Mouse (Mus musculus): ENCODE results near the gene Zfp648.

Zfp648 gene

GRCm38 (mm10) chr1:154200955-154201722, at the start of gene Zfp648:
Gene Zfp648 (plus strand): TSS chr1:154201187.
- no peak for DNase-seq (ENCODE audit: low read depth, low spot score)

DNA sequence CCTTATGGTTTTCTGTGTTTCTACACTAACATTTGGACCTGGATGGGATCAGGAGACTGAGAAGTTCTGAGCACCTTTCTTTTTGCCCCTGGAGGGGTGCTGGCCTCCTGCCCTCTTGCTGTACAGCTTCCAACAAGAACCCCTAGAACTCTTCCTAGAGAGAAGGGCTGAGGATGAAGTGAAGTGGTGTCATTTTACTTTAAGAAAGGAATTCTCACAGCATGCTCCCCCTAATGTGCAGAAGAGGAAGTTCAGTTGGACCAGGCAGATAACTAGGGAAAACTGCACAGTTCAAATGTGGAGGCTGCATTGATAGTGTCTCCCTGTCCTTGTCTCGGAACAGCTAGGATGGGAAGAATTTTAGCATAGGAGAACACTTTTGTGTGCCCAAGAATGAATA, 48.4 kb upstream of the Zfp648 start:
- DNase-seq (ENCODE audit: low read depth, low spot score): no peak

GRCm38 (mm10) chr1:154153800-154154199, 47.2 kb upstream of the Zfp648 start:
- DNase-seq (ENCODE audit: low read depth, low spot score): no peak

DNA sequence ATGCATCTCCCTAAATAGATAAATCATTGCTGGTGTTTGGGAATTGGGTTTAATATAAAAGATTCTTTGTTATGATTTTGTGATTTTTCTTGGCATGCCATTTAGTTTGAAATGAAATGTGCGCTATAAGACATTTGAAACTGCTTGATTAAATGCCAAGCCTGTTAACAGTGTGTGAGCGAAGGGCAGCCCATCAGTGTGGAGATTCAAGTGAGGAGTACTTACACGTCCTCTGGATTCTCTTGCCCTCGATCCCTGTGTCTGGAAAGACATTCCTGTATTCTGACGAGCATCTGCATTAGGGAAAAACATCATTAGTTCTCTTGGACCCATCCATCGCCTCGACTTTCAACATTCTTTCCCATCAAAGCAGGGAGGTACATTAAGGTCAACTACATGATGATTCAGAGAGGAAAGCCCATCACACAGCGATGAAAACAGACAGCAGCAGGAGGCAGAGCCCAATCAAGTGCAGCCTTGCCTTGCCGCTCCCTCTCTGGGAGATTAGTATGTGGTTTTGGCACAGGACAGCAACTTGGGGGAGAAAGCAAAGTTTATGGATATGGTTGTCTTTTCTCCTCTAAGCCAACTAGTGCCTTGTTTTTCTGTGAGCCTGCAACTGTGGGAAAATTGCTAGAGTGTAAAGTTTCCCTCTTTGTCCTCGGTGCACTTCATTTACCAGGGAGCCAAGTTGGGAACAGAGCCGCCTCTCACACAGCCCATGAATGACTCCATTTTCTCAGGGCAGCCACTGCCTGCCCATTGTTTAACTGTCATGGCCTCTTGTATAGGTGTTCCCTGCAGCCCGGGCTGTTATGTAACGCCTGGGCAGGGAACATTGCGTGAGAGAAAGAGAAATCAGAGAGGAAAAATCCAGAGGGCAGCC, 44.6 kb upstream of the Zfp648 start:
- no peak for DNase-seq (ENCODE audit: low read depth, low spot score)

- no peak for DNase-seq (ENCODE audit: low read depth, low spot score)
These were observed 43.9 kb upstream of the Zfp648 start for GRCm38 (mm10) chr1:154157131-154157530.

DNA sequence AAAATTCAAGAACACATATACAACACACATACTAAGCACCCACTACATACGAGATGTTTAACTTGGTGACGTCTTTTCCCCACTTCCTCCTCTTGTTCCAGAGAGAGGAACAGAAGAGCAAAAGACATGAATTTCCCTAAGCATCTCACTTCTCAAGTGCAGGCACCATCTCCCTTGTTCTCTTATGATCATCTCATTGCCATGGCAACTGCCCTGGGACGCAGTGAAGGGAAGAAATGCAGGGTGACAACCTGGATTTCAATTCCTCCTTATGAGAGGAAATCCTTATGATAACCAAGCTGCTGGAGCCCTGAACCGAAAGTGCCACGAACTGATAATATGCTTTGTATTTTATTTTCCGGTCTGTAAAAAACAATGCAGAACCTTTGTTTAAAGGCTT, 33.3 kb upstream of the Zfp648 start:
- DNase-seq (ENCODE audit: low read depth, low spot score): no peak

- DNase-seq (ENCODE audit: low read depth, low spot score): no peak
These were observed 25.7 kb upstream of the Zfp648 start for GRCm38 (mm10) chr1:154175334-154175733.

DNA sequence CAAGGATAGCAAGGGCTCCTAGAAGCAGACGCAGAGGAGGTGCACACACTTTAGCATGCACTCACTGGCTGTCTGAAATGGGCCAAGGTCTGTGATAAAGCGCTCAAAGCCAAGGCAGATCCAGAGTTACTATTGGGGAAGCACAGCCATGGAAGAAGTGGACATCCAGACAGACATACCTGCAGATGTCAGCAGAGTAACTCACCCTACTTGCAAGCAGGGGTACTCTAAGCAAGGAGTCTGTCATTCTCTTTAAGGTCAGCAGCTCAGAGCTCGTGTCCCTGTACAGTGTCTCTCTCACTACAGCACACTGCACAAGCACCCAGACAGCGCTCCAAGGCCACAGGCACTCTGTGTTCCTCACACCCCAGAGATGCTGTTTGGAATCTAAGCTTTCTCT, 23.2 kb upstream of the Zfp648 start:
- no peak for DNase-seq (ENCODE audit: low read depth, low spot score)

GRCm38 (mm10) chr1:154178541-154179155, 22.3 kb upstream of the Zfp648 start:
- no peak for DNase-seq (ENCODE audit: low read depth, low spot score)

GRCm38 (mm10) chr1:154180952-154181351, 20.0 kb upstream of the Zfp648 start:
- peak; percentile 83 for DNase-seq (ENCODE audit: low read depth, low spot score)

- DNase-seq (ENCODE audit: low read depth, low spot score): no peak
These were observed 18.5 kb upstream of the Zfp648 start for GRCm38 (mm10) chr1:154182396-154183076.

DNA sequence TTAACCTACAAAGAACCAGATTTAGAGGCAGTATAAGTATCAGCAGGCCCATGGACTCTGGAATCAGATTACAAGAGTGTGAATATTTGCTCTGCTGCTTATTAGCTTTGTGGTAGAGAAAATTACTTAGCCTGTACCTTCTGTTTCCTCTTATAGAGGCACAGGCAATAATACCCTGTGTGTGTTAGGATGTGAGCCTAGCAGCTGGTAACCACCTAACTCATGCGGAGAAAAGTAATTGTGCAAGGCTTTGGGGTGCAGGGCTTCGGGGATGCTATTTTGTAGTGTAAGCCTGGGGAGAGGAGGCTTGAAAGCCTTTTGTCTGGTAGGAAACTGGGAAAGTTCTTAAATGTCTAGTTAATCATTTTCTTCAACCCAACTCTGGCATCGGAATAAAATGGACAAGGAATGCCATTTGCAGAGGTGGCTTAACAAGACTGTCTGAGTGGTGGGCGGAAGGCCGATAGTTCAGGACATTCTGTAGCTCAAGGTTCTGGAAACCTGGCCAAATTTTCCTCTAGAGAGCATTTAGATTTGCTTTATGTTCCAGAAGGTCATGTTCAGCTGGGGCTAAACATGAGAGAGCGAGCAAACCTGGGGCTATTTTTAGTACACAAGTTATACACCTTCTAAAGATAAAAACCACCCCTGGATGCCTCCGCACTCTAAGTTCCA, 17.8 kb upstream of the Zfp648 start:
- no peak for DNase-seq (ENCODE audit: low read depth, low spot score)

DNA sequence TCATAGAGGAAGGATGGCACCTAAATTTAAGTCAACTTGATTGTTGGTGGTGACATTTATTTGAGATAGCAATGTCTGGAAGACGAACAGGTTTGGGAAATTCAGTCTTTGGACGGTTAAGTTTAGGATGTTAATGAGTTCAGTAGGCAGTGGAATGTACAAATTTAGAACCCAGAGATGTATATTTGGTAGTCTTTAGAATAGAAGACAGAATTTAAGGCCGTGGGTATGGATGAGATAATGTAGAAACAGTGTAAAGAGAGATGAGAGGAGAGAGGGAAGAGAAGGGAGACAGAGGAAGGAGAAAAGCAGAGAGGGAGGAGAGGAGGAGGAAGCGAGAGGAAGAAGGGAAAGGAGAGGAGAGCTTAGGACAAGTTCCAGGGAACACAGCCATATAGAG, 12.8 kb upstream of the Zfp648 start:
- DNase-seq (ENCODE audit: low read depth, low spot score): no peak

GRCm38 (mm10) chr1:154188631-154189030, 12.4 kb upstream of the Zfp648 start:
- DNase-seq (ENCODE audit: low read depth, low spot score): no peak

DNA sequence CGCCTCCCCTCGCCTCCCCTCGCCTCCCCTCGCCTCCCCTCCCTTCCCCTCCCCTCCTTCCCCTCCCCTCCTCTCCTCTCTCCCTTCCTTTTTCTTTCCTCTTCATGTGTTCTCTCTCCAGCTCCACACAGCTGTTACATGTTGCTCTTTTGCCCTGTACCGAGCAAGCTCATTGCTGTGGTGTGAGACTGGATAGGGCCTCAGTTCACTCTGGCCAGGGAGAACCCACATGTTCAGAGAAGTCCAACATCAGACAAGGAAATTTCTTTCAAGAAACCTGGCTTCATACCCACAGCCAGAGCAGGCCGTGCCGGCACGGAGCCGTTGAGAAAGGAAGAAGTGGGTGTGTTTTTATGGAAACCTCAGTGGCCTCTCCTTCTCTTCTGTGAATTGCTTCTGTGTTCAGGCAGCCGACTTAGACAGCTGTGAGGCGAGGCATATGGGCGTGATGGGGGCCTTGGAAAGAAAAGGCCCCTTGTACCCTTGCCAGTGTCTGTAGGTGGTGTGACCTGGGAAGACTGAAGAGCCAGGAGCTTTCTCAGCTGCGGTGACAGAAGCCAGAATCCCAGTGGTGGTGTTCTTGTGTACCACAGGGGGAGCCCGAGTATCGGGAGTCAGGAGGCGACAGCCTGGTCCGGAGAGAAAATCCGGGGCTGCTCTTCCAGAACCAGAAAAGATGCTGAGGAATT, 11.0 kb upstream of the Zfp648 start:
- DNase-seq (ENCODE audit: low read depth, low spot score): peak; percentile 33

DNA sequence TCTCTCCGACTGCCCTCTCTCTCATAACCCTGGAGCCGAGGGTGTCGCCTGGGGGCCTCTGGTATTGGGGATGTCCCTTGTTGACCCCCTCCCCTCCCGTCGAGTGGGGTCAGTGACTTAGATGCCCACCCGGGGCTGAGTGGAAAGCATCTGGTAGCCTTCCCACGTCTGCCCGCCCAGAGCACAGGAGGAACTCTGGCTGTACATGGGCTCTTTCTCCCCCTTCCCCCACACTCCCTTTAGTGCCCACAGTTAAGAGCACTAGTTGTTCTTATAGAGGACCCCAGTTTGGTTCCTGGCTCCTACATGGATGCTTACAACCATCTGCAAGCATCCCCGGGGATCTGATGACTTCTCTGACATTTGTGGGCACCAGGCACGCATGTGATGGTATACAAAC, 2.1 kb upstream of the Zfp648 start:
- no peak for DNase-seq (ENCODE audit: low read depth, low spot score)

GRCm38 (mm10) chr1:154202580-154202979, 1.6 kb downstream of the Zfp648 start:
- DNase-seq (ENCODE audit: low read depth, low spot score): peak; percentile 39

- DNase-seq (ENCODE audit: low read depth, low spot score): no peak
These were observed 2.4 kb downstream of the Zfp648 start for GRCm38 (mm10) chr1:154203386-154203785.

GRCm38 (mm10) chr1:154204652-154205573, 3.9 kb downstream of the Zfp648 start:
- DNase-seq (ENCODE audit: low read depth, low spot score): peak; percentile 29
